Mouse (Mus musculus): ENCODE results near the gene Cd84. TPM values are rescaled to one million over a fixed set of nuclear protein-coding genes. Genes with fewer than 3 reads are reported as not detected.
"Not testable (repeated sequence)": the region's sequence is repeated elsewhere in the genome, so short reads cannot be mapped to it uniquely, and the experiment has no call there.

Gene Cd84
- 0.23 and 0.44 TPM in 2 replicates for polyA plus RNA-seq (2016; fragmentation: Nextera tagmentation; extraction: Ambion mirVana)

DNA sequence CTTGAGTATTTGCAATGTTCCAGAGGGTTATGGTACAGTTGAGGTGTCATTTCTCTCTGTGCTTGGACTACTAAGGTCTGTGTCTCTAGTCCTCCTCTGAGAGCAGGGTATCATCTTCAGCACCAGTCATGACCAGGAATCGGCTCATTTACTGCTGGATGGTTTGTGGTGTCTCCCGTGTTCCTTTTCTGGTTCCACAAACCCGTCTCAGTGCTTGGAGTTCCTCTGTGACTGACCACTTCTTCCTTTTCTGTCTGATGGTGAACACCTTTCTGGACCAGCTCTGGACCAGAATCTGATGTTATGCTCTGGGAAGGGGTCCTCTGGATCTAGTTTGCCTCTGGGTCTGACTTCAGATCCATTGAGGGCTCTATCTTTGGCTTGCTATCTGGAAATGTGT, at the start of gene Cd84:
Gene Cd84 (plus strand): TSS at position 210 of the 400 bp plus-strand sequence.
- Histone ChIP-seq H3K4me1 (no peaks in the 10 kb centered on the region), H3K9me3 (replicated peaks) (no peaks in the 10 kb centered on the region), H3K27me3 (ENCODE audit: low read depth, poor library complexity, severe bottlenecking) (no peaks in the 10 kb centered on the region), H3K4me3 (no peak within 1 kb of the TSS), H3K27ac (no peak within 1 kb of the TSS), H3K36me3 (no peaks in the 10 kb centered on the region)
- DNase-seq (ENCODE audit: low spot score): no peak
- 93% methylated on average over 3 of the region's 3 CpGs for WGBS

DNA sequence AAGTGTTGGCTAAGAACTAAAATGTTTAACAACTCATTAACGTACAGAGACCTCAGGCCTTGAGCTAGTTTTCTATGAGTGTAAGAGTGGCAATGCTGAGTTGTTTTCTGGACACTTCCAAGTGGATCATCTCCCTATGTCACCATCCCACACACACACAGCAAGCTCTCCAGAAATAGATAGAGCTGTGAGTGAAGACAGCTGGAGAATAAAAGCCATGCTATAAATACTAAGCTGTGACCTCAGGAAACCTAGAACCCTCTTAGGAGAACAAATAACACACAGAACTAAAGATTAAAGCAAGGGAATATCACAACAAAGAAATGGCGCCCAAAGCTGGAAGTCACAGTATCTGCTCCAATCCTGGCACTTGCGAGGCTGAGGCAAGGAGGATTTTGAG, 48.0 kb upstream of the Cd84 start:
- Histone ChIP-seq H3K27ac (no peak overlapping the region), H3K27me3 (ENCODE audit: low read depth, poor library complexity, severe bottlenecking) (no peaks in the 10 kb centered on the region), H3K9me3 (replicated peaks) (no peaks in the 10 kb centered on the region), H3K4me3 (no peak overlapping the region), H3K36me3 (no peaks in the 10 kb centered on the region), H3K4me1 (no peaks in the 10 kb centered on the region)
- WGBS: 95% methylated on average over 3 of the region's 3 CpGs
- no peak for DNase-seq (ENCODE audit: low spot score)

DNA sequence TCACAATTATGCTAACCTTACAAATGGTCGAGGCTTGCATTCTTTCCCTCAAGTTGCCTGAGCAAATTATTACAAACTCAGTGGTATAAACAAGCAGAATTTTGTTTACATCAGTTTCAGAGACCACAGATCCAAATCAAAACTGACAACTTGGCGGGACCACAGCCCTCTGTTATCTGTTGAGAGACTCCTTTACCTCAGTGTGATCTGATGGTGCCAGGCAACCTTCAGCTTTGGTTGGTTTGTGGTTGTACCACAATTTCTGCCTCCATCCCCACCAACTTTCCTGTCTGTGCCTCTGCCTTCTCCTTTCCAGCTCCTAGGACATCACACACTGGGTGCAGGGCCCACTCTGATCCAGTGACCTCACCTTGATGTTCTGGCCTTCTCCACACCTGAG, 43.3 kb upstream of the Cd84 start:
- no peak for DNase-seq (ENCODE audit: low spot score)
- Histone ChIP-seq H3K36me3 (no peaks in the 10 kb centered on the region), H3K27ac (no peak overlapping the region), H3K4me3 (no peak overlapping the region), H3K27me3 (ENCODE audit: low read depth, poor library complexity, severe bottlenecking) (no peaks in the 10 kb centered on the region), H3K4me1 (no peaks in the 10 kb centered on the region), H3K9me3 (replicated peaks) (no peaks in the 10 kb centered on the region)
- WGBS: 74% methylated on average over 2 of the region's 2 CpGs

DNA sequence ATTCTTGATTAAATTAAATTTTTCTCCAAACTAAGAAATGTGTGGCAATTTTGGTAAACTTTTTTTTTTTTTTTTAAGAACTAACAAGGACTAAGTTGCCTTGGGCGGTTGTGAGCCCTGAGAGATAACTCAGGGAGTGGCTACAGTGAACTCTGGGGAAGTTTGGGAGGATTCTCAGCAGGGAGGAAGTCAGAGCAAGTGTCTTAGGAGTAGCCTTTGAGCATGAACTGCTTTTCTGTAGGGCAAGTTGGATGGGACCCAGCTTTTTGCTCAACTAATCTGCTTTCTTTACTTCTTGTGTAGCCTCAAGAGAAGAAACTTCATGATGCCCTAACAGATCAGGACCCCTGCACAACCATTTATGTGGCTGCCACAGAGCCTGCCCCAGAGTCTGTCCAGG, 41.7 kb upstream of the Cd84 start:
- Histone ChIP-seq H3K4me3 (no peak overlapping the region), H3K27me3 (ENCODE audit: low read depth, poor library complexity, severe bottlenecking) (no peaks in the 10 kb centered on the region), H3K9me3 (replicated peaks) (no peaks in the 10 kb centered on the region), H3K36me3 (no peaks in the 10 kb centered on the region), H3K27ac (no peak overlapping the region), H3K4me1 (no peaks in the 10 kb centered on the region)
- 73% methylated on average over 1 of the region's 1 CpGs for WGBS
- DNase-seq (ENCODE audit: low spot score): no peak

DNA sequence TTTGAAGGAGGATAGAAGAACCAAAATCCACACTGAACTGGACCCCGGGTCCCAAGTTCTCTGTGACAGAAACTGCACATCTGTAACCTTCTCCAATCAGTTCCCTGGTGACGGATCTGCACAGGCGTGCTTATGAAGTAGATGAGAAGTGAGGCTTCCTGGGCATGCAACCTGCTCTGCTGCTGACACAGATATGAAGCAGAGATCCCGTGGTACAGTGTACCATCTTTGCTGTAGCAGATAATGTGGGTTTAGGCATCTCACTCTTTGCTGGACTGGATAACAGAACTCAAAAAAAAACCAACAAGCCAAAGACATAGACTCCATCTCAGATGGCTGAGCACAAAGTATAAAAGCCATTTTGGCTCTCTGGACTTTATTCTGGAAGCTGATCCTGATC, 39.8 kb upstream of the Cd84 start:
- Histone ChIP-seq H3K27ac (no peak overlapping the region), H3K36me3 (no peaks in the 10 kb centered on the region), H3K9me3 (replicated peaks) (no peaks in the 10 kb centered on the region), H3K27me3 (ENCODE audit: low read depth, poor library complexity, severe bottlenecking) (no peaks in the 10 kb centered on the region), H3K4me1 (no peaks in the 10 kb centered on the region), H3K4me3 (no peak overlapping the region)
- whole genome bisulfite sequencing: 89% methylated on average over 4 of the region's 4 CpGs
- no peak for DNase-seq (ENCODE audit: low spot score)

DNA sequence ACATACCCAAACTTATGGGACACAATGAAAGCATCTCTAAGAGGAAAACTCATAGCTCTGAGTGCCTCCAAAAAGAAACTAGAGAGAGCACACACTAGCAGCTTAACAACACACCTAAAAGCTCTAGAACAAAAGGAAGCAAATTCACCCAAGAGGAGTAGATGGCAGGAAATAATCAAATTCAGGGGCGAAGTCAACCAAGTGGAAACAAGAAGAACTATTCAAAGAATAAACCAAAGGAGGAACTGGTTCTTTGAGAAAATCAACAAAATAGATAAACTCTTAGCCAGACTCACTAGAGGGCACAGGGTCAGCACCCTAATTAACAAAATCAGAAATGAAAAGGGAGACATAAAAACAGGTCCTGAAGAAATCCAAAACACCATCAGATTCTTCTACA, 28.4 kb upstream of the Cd84 start:
- not testable (repeated sequence) for H3K9me3 ChIP-seq (replicated peaks); H3K36me3 ChIP-seq; H3K27ac ChIP-seq; H3K27me3 ChIP-seq (ENCODE audit: low read depth, poor library complexity, severe bottlenecking); DNase-seq (ENCODE audit: low spot score); H3K4me3 ChIP-seq; H3K4me1 ChIP-seq
- 100% methylated on average over 1 of the region's 1 CpGs for WGBS

DNA sequence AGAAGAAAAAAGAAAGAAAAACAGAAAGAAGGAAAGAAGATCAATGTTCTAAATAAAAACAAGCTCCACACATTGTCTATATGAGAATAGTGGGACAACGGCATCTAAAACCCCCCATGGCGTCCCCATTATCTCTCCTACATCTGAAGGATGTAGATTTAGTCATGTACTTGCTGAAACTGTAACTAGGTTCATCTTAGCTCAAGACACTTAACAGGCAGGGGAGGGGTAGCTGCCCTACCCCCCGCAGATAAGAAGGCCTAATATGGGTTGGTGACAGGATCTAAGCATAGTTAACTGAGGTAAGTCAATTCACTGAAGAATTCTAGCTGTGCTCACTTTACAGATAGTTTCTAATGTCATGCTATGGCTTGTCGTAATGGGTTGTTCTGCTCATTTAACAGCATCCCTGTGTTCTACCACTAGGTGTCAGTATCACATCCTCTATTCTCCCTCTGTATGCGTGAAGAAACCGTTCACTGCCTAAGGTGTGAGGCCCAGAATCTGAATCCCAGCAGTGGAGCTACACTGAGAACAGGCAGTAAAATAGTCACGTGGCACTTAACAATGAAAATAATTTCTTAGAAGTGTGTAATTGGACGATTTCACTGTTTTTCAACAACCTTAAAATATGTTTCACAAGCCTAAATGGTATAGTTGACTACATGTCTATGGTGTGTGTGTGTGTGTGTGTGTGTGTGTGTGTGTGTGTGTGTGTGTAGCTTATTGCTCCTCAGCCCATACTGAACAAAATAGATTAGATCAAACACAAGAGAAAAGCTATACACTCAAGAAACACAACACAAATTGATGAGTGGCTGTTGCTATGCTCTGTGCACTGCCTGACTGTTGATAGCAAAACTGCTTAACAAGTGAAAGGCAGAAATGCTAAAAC, 23.7 kb upstream of the Cd84 start:
- Histone ChIP-seq H3K36me3 (no peaks in the 10 kb centered on the region), H3K9me3 (replicated peaks) (no peaks in the 10 kb centered on the region), H3K4me1 (no peaks in the 10 kb centered on the region), H3K4me3 (no peak overlapping the region), H3K27me3 (ENCODE audit: low read depth, poor library complexity, severe bottlenecking) (no peaks in the 10 kb centered on the region), H3K27ac (no peak overlapping the region)
- WGBS: 19% methylated on average over 8 of the region's 8 CpGs
- DNase-seq (ENCODE audit: low spot score): no peak

DNA sequence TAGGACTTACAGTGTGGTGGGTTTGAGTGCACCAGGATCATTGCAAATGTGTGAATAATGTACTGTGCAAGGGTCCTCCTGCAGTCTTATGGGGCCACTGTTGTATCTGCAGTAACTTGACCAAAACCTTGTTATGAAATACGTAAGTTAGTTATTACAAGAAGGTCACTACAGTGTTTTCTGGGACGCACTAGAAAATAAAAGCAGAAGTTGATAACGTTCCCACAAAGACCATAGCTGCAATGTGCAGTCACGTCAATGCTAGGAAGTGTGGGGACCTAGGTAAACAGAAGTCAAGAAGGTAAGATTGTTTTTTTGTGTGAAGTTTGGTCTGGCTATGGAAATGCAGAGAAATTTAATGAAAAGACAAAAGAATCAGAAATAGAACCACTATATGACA, 22.5 kb upstream of the Cd84 start:
- no peaks in the 10 kb centered on the region for H3K4me1 ChIP-seq
- no peaks in the 10 kb centered on the region for H3K27me3 ChIP-seq (ENCODE audit: low read depth, poor library complexity, severe bottlenecking)
- no peak overlapping the region for H3K27ac ChIP-seq
- H3K4me3 ChIP-seq: no peak overlapping the region
- WGBS: 94% methylated on average over 4 of the region's 4 CpGs
- no peaks in the 10 kb centered on the region for H3K36me3 ChIP-seq
- DNase-seq (ENCODE audit: low spot score): no peak
- H3K9me3 ChIP-seq (replicated peaks): no peaks in the 10 kb centered on the region

DNA sequence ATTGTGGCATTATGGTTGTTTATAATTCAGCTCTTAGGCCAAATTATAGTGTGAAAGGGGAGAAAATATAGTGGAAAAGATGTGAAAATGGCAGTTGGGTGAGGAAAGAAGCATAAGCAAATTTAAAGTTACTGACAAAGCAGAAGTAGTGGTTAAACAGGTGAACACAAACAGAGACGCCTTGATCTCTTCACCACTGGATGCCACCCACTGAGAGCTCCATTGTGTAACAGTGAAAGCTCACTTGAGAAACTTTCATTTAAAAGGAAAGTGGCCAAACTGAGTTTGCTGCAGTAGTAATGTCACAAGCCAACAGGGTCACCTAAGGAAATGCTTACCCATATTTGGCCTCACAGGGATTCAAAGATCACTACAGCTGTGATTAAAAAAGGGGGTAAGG, 18.2 kb upstream of the Cd84 start:
- no peaks in the 10 kb centered on the region for H3K4me1 ChIP-seq
- H3K4me3 ChIP-seq: no peak overlapping the region
- H3K36me3 ChIP-seq: no peaks in the 10 kb centered on the region
- H3K27ac ChIP-seq: no peak overlapping the region
- no peak for DNase-seq (ENCODE audit: low spot score)
- no peaks in the 10 kb centered on the region for H3K27me3 ChIP-seq (ENCODE audit: low read depth, poor library complexity, severe bottlenecking)
- H3K9me3 ChIP-seq (replicated peaks): no peaks in the 10 kb centered on the region
- 40% methylated on average over 1 of the region's 1 CpGs for WGBS

DNA sequence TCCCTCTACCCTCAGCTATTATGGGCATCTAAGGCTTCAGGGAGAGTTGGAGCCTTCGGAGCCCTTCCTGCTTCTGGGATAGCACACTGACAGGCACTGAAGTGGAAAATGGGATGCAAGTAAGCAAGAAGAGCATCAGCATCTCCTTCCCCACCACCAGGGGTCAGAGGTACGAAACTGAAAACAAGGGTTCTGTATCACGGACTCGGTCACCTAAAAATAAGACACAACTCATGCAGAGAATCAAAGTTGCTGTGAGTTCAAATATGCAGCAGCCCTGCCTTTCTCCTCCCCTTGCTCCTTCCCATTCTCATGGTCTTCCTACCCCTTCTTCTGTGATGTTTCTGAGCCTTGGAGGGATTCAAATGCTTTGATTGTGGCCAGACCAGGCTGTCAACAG, 14.0 kb upstream of the Cd84 start:
- WGBS: 51% methylated on average over 4 of the region's 4 CpGs
- H3K9me3 ChIP-seq (replicated peaks): no peaks in the 10 kb centered on the region
- no peaks in the 10 kb centered on the region for H3K27me3 ChIP-seq (ENCODE audit: low read depth, poor library complexity, severe bottlenecking)
- no peak overlapping the region for H3K27ac ChIP-seq
- no peaks in the 10 kb centered on the region for H3K36me3 ChIP-seq
- no peak for DNase-seq (ENCODE audit: low spot score)
- H3K4me1 ChIP-seq: no peaks in the 10 kb centered on the region
- no peak overlapping the region for H3K4me3 ChIP-seq

DNA sequence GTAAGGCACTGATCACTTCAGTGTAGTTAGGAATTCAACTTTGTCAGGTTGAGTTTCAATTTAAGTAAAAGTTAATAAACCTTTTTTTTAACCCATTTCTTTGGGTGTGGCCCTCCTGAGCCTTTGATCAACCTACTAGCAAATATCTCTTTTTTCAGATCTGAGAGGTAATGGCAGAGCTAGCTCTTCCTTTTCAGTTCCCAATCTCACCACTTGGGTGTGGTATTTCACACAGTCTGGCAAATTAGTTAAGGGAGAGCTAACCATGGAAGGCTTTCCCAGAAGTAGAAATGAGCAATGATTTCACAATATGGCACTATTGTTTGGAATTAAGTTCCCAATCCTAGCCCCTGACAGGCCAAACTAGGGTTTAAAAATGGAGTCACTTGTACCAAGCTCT, 13.3 kb upstream of the Cd84 start:
- Histone ChIP-seq H3K27ac (no peak overlapping the region), H3K4me1 (no peaks in the 10 kb centered on the region), H3K4me3 (no peak overlapping the region), H3K27me3 (ENCODE audit: low read depth, poor library complexity, severe bottlenecking) (no peaks in the 10 kb centered on the region), H3K9me3 (replicated peaks) (no peaks in the 10 kb centered on the region), H3K36me3 (no peaks in the 10 kb centered on the region)
- no peak for DNase-seq (ENCODE audit: low spot score)

DNA sequence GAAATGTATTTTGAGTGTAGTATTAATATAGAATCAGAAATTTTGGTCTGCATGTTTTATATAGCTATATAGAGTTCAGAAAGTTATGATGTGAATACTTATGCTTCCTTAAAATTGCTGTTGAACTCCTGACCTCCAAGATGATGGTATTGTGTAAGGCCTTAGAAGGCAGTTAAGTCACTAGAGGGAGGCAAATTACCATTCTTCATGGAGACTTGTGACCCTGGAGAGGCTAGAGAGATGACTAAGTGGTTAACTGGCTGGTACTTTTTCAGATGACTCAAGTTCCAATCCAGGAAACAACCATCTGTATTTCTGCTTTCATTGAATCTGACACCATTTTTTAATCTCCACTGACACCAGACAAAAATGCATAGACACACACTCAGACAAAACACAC, 11.8 kb upstream of the Cd84 start:
- Histone ChIP-seq H3K4me3 (no peak overlapping the region), H3K4me1 (no peaks in the 10 kb centered on the region), H3K9me3 (replicated peaks) (no peaks in the 10 kb centered on the region), H3K27ac (no peak overlapping the region), H3K36me3 (no peaks in the 10 kb centered on the region), H3K27me3 (ENCODE audit: low read depth, poor library complexity, severe bottlenecking) (no peaks in the 10 kb centered on the region)
- DNase-seq (ENCODE audit: low spot score): no peak

DNA sequence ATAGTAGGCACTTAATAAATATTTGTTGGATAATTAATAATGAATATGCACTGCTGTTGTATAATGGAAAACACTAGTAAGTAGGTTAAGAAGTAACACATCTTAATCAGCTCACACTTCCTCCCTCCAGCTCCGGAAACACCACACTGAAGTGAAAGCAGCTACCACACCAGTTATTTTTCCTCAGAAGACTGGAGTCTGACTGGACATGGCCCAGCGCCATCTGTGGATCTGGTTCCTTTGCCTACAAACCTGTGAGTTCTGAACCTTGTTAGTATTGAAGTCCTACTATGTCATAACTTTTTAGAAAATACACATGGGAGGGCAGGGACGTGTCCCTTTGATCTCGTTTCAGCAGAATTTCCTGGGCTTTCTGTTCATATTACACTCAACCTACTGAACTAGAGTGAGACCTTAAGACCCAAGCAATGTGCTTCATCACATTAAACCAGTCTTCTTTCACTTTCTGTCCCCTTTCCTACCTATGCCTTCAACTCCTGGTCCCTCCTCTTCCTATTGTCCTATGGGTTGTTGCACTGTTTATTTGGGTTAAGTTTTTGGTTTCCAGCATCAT, 1.0 kb downstream of the Cd84 start:
- no peak overlapping the region for H3K4me3 ChIP-seq
- no peaks in the 10 kb centered on the region for H3K36me3 ChIP-seq
- H3K27me3 ChIP-seq (ENCODE audit: low read depth, poor library complexity, severe bottlenecking): no peaks in the 10 kb centered on the region
- H3K9me3 ChIP-seq (replicated peaks): no peaks in the 10 kb centered on the region
- no peaks in the 10 kb centered on the region for H3K4me1 ChIP-seq
- 82% methylated on average over 4 of the region's 4 CpGs for WGBS
- DNase-seq (ENCODE audit: low spot score): no peak
- H3K27ac ChIP-seq: no peak overlapping the region
